Mouse (Mus musculus) embryonic fibroblast, embryonic 13.5 days (primary cell): ENCODE data around the gene Psmg4. TPM values are rescaled to one million over a fixed set of nuclear protein-coding genes. Genes with fewer than 3 reads are reported as not detected.

Experiments
- H3K27ac ChIP-seq: 2 replicates; pipeline ENCODE4 v1.5.1; 2012; ENCODE audit warnings: low read length, control low read depth, inconsistent platforms; ENCODE audit not compliant: insufficient read depth
- H3K4me1 ChIP-seq: 2 replicates; pipeline ENCODE4 v1.6.1; 2011; ENCODE audit warnings: low read length; ENCODE audit not compliant: control insufficient read depth, insufficient read depth
- H3K4me3 ChIP-seq: 2 replicates; pipeline ENCODE4 v1.5.1; 2011; ENCODE audit warnings: mild to moderate bottlenecking, control low read depth, low read length; ENCODE audit not compliant: insufficient read depth
- CTCF ChIP-seq: IDR thresholded peaks from 2 replicates; pipeline ENCODE4 v1.5.1; 2011; ENCODE audit warnings: mild to moderate bottlenecking, control low read depth, low read length, moderate library complexity, borderline replicate concordance; ENCODE audit not compliant: insufficient read depth
- POLR2A ChIP-seq: IDR thresholded peaks from 2 replicates; pipeline ENCODE4 v1.6.1; 2011; ENCODE audit warnings: low read depth, mild to moderate bottlenecking, control low read depth, low read length, moderate library complexity
- polyA plus RNA-seq: library from polyadenylated mRNA; stranded (reverse); fragments of >200 nt; gene quantifications from 2 replicates; pipeline ENCODE4 v1.2.4, GENCODE M21; 2011; ENCODE audit warnings: low read depth; ENCODE audit not compliant: missing spikeins, insufficient read length

The Psmg4 gene
- polyA plus RNA-seq, 1 experiment: 18.5 TPM

DNA sequence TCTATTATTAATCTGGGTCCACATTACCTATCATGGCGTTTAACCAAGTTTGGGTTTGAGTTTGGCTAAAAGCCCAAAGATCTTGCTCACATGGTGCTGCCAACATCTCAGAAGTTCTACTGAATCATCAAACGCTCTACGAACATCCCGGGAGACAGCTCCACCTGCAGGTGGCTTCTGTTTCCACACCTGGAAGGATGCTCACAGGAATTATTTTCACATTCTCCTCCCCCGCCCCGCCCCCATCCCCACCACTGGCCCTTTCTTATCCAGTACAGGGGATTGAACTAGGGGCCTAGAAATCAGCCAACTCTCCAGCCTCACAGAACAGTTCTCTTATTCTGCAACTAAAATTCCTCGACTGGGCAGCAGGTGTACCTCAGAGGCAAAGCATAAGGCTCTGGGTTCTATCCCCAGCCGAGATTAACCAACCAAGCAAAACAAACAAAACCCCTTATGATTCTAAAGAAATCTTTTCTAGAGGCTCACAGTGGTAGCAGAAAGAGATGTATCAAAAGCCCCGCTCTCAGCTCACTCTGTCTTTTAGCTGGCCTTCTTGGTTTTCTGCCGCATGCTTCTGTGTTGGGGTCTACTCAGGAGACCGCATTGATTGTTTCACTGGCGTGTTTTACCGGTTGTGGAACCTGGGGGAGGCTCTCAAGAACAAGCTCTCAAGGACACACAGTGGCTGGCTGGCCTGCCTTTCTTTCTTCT, 8.4 kb upstream of the Psmg4 start:
- Histone ChIP-seq H3K4me3 (0 out of 2 replicates have a peak overlapping the region, but pooled peaks have one; percentile 15), H3K27ac (0 out of 2 replicates have a peak overlapping the region, but pooled peaks have one; percentile 11), H3K4me1 (peaks cover 3% of the 10 kb centered on the region; the same call in 1 of the 2 replicates)
- no peak for TF ChIP-seq POLR2A
- no peak for TF ChIP-seq CTCF

DNA sequence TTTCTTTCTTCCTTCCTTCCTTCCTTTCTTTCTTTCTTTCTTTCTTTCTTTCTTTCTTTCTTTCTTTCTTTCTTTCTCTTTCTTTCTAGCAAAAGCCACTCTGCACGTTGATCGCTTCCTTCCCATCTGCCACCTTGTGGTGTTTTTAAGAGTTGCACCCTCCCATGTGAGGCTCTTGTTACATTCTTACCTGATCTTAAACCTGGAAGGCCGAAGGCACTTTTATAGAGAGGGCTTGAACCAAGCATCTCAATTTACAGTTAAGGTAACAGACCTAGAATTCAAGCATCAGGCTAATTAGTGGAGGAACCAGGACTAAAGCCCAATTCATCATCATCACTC, 7.9 kb upstream of the Psmg4 start:
- TF ChIP-seq POLR2A: no peak
- TF ChIP-seq CTCF: peak; percentile 35; the same call in 1 of the 2 replicates
- Histone ChIP-seq H3K4me1 (peaks cover 3% of the 10 kb centered on the region; the same call in 1 of the 2 replicates), H3K27ac (0 out of 2 replicates have a peak overlapping the region, but pooled peaks have one; percentile 11), H3K4me3 (0 out of 2 replicates have a peak overlapping the region, but pooled peaks have one; percentile 15)

DNA sequence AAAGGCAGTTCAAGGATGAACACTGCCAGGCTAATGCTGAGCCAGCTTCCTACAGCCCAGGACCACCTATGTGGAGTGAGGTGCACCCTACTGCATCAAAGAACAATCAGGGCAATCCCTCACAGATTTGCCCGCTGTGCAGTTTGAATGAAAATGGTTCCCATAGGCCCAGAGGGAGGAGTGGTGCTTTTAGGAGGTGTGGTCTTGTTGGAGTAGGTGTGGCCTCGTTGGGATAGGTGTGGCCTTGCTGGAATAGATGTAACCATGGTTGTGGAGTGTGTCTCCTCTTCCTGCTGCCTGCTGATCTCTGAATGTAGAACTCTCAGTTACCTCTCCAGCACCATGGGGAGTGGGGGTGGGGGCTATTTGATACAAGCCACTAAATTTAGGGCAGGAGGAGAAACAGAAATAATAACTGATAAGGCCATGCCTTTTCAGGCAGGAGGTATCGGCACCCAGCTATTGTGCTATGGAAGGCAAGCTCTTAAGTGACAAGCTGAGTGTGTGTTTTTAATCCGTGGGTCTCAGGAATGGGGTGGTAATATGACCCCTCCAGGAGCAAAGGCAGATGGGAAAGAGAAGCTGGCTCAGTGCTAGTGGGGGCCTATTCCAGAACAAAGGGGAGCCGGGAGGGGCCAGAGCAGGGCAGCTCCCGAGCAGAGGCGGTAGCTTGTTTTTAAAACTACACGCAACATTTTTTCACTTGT, 6.5 kb upstream of the Psmg4 start:
- Histone ChIP-seq H3K4me1 (peaks cover 3% of the 10 kb centered on the region; the same call in 1 of the 2 replicates), H3K4me3 (no peak overlapping the region), H3K27ac (no peak overlapping the region)
- TF ChIP-seq CTCF (no peak), POLR2A (no peak)

DNA sequence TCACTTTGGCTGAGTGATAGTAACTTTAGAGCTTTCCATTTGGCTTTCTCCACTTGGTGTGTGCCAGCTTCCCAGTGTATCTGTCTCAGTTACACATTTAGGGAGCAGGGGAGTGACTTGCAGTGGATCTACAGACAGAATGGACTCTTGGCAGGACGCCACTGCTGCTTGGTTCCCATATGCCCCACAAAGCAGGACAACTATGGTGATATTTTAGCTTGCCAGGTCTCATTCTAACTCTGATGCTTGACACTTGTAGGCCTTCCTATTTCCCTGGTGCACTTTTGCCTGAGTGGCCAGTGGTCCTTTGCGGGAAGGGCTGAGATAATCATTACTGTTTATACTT, 6.0 kb upstream of the Psmg4 start:
- no peak overlapping the region for H3K4me3 ChIP-seq
- TF ChIP-seq CTCF (no peak), POLR2A (no peak)
- H3K4me1 ChIP-seq: peaks cover 3% of the 10 kb centered on the region; the same call in 1 of the 2 replicates
- no peak overlapping the region for H3K27ac ChIP-seq

DNA sequence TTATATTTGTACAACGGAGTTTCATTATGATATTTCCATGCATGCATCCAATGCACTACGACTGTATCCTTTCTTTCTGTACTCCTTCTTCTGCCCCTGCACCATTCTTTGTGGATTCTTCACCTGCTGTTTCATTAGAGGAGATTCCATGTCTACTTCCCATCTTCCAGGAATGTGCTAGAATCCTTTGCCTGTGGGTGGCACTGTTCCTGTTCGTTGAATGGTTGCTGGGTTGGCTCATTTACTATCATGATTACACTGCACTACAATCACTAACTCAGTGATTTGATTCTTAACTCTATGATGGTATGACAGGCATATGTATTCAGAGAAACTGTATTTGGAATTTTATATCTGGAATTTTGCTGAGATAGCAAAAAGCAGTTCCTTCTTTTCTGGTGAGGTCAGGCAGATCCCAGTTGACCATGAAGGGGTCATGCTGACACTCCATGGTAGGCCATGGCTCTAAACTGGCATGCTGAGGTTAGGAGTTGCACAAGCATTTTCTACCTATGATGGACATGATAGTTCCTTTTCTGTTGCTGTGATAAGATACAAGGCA, 5.1 kb upstream of the Psmg4 start:
- TF ChIP-seq CTCF (no peak), POLR2A (no peak)
- Histone ChIP-seq H3K4me1 (peaks cover 3% of the 10 kb centered on the region; the same call in 1 of the 2 replicates), H3K27ac (no peak overlapping the region), H3K4me3 (no peak overlapping the region)

DNA sequence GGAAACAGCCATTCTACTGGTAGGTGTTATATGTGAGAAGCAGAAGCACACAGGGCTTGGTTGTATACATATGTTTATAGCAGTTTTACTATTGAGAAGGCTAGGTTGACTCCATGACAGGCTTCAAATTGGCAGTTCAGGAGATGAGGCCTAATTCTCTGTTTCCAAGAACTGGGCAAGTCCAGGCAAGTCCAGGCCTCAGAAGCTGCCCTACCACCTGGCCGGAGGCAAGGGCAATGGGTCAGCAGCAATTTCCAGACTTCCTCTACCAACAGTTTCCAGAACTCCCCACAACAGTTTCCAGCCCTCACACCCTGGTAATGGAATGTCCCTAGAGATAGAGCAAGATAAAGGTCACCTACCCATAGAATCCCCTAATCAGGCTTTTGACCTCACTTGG, 2.8 kb upstream of the Psmg4 start:
- peaks cover 2% of the 10 kb centered on the region; the same call in 1 of the 2 replicates for H3K4me1 ChIP-seq
- no peak overlapping the region for H3K4me3 ChIP-seq
- no peak overlapping the region for H3K27ac ChIP-seq
- TF ChIP-seq CTCF (no peak), POLR2A (no peak)

DNA sequence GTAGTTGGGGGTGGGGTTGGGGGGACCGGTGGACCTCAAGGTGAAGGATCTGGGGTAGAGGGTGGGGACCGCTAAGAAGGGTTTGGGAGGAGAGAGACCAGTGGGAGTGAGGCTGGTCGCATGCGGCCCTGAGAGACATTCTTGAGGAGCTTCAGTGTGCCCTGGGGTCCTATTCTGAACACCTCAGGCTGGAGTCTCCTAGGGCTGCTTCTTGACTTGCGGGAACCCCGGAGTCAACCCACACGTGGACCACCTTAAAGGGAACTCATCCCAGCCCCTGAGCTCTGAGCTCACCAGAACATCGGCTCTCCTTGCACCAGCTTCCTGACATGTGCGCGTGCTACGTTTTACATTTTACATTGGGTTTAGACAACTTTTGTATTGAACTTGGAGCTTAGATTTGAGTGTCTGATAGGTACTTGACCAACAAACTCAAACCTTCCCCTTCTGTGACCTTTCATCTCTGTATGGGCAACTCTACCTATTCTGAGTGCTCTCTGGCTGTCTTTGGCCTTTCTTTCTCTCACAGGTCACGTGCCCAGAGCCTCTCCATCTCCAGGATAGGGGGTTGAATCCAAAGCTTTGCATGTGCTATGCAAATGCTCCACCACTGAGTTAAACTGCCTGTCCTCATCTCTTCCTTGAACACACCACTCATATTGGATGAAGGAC, 676 bp downstream of the Psmg4 start:
- Histone ChIP-seq H3K4me1 (peaks cover 2% of the 10 kb centered on the region; the same call in 1 of the 2 replicates), H3K27ac (no peak overlapping the region), H3K4me3 (peak overlapping the region; percentile 68)
- no peak for TF ChIP-seq POLR2A
- no peak for TF ChIP-seq CTCF

DNA sequence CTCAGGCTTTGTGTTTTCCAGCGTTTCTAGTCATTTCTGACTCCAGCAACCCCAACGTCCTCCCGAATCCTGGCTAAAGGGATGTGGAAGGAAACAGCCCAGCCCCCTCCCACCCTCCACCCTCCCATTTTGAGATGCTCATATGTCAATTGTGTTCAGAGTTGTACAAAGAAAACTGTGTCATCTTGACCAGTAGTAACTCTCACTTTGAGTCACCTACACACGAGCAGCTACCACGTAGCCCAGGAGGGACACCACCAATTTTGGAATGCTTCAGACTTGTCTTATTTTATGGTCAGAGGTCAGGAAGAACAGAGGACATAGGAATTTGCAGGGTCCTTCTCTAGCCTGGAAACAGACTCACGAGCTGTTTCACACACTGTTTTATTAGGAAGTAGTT, 11.3 kb downstream of the Psmg4 start:
- Histone ChIP-seq H3K4me1 (peaks cover 3% of the 10 kb centered on the region; the same call in 1 of the 2 replicates), H3K27ac (no peak overlapping the region), H3K4me3 (no peak overlapping the region)
- no peak for TF ChIP-seq CTCF
- no peak for TF ChIP-seq POLR2A

DNA sequence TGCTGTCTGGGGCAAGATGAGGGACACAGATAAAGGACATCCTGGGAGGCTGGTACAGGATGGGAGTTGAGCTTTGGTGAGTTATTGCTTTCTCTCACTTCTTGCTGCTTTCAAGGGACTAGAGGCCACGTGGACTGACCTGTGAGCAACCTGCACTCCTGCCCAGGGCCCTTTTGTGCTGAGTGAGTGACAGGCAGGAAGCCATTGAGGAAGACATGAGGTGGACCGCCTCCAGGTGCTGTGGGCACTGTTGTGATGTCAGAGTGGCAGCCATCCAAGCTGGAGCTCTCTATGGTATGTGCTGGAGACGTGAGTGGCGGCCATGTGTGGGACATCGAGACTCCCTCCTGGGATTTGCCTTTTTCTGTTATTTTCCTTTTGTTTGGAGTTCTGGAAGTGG, 18.9 kb downstream of the Psmg4 start:
- TF ChIP-seq POLR2A: no peak
- no peak for TF ChIP-seq CTCF
- no peak overlapping the region for H3K4me3 ChIP-seq
- H3K27ac ChIP-seq: no peak overlapping the region
- H3K4me1 ChIP-seq: peaks cover 3% of the 10 kb centered on the region; the same call in 1 of the 2 replicates
